Mouse (Mus musculus) kidney, postnatal 25 days (tissue): ENCODE measurements around the gene Ctrl.

Source experiments
- DNase-seq, 2 experiments: peaks; one replicate each; pipeline ENCODE4 v3.0.0; 2021; ENCODE audit warnings: mixed read lengths in 2 of 2

Gene Ctrl

GRCm38 (mm10) chr8:105933762-105934161 lies at the start of gene Ctrl:
Gene Ctrl, minus strand, starts transcription at chr8:105933862.
- no peak for DNase-seq

DNA sequence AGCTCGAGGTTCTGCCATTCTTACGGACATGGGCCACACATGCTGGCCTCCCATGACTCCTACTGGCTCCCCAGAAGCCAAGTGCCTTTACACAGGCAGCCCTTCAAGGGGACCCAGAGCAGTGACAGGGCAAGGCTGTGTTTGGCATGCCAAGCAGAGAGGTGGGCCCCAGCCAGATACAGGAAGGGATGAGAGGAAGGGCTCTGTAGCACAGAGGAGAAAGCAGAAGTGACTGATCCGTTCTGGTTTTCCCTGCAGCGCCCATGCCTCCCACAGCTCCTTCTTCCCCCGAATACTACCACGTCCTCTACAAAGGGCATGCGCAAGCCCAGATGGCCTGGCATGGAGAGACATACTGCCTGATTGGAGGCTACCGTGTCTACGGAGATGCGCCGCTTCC lies 49.7 kb upstream of the Ctrl start:
- peak in 1 of 2 experiments; percentile 10 for DNase-seq

- DNase-seq = no peak
These were observed 47.5 kb upstream of the Ctrl start for GRCm38 (mm10) chr8:105981146-105981545.

- peak in 1 of 2 experiments; percentile 33 for DNase-seq
These were observed 45.7 kb upstream of the Ctrl start, which contains the start of gene Dpep3 for GRCm38 (mm10) chr8:105979325-105979724. Gene Dpep3, minus strand, starts transcription at chr8:105979429.

GRCm38 (mm10) chr8:105975363-105975762 lies 41.7 kb upstream of the Ctrl start:
- no peak for DNase-seq

DNA sequence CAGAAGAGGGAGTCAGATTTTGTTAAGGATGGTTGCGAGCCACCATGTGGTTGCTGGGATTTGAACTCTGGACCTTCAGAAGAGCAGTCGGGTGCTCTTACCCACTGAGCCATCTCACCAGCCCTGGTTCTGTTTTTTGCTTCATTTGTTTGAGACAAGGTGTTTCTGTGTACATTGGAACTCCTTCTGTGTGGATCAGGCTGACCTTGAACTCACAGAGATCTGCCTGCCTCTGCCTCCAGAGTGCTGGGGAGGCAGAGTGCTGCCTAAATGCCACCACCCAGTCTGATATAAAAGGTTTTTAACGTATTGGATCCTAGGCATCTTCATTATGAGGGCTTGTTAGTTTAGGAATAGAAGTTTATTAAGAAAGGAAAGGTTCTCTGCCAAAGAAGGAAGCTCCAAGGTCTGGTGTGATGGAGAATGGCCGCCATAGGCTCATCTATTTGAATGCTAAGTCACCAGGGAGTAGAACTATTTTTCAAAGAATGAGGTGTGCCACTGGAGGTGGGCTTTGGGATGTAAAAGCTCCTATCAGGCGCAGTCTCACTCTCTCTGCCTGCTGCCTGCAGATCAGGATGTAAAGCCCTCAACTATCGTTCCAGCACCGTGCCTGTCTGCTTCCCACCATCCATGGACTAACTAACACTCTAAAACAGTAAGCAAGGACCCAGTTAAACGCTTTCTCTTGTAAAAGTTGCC lies 37.5 kb upstream of the Ctrl start:
- no peak for DNase-seq

GRCm38 (mm10) chr8:105969367-105969766 lies 35.7 kb upstream of the Ctrl start:
- no peak for DNase-seq

DNA sequence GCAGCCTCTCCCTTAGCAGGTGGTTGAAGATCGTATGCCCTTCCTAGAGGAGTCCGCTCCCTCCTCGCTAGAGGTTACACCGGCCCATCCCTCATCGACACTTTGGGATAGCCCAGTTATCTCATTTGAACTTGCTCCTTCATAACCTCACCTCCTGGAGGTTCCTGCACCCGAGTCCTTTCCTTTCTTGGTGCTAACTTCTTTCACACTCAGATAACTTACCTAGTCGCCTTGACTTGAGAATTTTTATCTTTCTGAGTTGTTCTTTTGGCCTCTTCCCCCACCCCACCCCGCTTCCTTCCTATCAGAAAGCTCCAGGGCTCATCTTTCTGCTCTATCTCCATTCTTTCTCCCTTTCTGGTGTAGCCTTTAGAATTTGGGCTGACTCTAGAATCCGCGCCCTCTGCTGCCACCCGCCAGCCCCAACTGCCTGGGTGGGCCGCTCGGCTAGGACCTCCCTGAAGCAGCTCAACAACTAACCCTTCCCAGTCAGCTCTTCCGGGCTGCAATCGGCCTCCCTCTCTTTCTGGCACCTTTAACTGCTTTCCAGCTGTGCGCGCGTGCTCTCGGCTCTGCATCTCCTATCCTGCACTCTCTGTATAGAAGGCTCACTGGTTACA lies 33.1 kb upstream of the Ctrl start:
- no peak for DNase-seq

- peak; percentile 75 to 89 for DNase-seq
These were observed 32.3 kb upstream of the Ctrl start, which contains the start of gene Slc12a4 for GRCm38 (mm10) chr8:105965905-105966341. Gene Slc12a4, minus strand, starts transcription at chr8:105966097.

GRCm38 (mm10) chr8:105965266-105965904 lies 31.7 kb upstream of the Ctrl start:
- peak; percentile 39 to 69 for DNase-seq

- no peak for DNase-seq
These were observed 31.0 kb upstream of the Ctrl start for GRCm38 (mm10) chr8:105964506-105965265.

DNA sequence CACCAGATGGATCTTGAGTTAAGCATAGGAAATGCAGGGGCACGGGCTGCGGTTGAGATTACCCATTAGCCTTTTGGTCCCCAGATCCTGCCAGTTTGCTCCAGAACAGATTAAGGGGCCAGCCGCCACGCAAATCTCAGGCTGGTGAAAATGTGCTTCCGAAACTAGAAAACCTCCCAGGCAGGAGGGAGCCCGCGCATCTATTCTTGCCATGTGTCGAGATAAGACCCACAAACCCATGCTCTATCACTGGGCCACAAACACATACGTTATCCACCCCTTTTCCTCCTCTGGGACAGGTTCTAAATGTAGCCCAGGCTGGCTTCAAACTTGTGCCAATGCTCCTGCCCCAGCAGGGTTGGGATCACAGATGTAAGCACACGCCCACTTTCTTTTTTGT lies 27.9 kb upstream of the Ctrl start:
- no peak for DNase-seq

DNA sequence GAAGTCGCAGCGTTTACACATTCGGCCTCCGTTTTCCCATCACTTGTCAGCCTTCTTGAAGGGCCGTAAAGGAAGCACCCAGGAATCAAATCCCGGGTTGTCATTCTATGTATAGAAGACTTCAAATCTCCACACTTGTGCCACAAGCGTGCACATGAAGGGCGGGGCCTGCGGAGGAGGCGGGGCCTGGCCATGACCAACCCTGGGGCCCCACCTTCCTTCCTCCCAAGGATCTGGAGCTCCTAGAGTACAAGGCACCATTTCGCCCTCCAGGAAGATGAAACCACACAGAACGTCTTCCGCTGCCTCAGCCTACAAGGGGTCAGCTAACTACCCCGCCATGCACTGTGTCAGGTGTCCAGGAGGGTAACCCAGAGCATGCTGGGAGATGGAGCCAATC lies 27.4 kb upstream of the Ctrl start:
- no peak for DNase-seq

DNA sequence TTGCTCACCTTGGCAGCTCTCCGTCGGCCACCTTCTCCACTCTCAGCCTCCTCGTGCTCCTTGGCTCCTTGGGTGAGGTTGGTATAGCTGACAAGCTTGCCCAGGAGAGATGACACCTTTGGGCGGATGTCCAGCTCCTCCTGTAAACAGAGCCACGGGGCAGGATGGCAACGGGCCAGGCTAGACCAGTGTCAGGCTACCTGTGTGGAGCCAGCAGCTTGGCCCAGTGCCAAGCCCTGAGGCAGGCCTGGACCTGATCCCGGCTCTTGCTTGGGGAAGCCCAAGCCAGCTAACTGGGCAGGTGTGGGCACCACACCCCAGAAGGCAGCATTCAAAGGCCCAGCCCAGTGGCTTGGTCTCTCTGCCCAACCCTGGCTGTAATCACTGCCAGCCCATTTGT lies 25.7 kb upstream of the Ctrl start:
- DNase-seq = peak; percentile 91 to 93

- peak; percentile 71 to 86 for DNase-seq
These were observed 24.2 kb upstream of the Ctrl start for GRCm38 (mm10) chr8:105957813-105958212.

- no peak for DNase-seq
These were observed 22.9 kb upstream of the Ctrl start for GRCm38 (mm10) chr8:105956556-105956955.

- DNase-seq = peak; percentile 50 to 71
These were observed 17.5 kb upstream of the Ctrl start for GRCm38 (mm10) chr8:105951057-105951659.

- DNase-seq = peak; percentile 65 to 66
These were observed 15.7 kb upstream of the Ctrl start for GRCm38 (mm10) chr8:105949350-105949749.

DNA sequence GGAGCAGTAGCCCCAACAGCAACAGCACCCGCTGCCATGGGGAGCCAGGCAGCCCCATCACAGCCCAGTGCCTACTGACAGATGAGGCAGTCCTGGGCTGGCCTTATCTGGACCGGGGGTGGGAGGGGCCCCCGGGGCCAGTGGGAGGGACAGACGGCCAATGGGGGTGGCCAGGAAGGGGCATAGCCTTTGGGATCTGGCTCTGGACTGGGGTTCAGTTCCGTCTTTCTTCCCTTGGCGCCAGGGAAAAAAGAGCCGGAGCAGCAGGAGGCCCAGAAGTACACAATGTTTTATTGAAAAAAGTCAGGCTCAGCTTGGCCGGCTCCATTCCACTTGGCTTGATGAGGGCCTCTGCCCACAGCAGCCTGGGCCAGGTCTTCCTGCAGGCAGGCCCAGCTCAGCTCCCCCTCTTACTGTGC lies 9.7 kb upstream of the Ctrl start, which contains the start of gene Lcat:
TSS of gene Lcat (minus strand) at position 62 of the 419 bp plus-strand sequence.
- DNase-seq = peak in 1 of 2 experiments; percentile 33

DNA sequence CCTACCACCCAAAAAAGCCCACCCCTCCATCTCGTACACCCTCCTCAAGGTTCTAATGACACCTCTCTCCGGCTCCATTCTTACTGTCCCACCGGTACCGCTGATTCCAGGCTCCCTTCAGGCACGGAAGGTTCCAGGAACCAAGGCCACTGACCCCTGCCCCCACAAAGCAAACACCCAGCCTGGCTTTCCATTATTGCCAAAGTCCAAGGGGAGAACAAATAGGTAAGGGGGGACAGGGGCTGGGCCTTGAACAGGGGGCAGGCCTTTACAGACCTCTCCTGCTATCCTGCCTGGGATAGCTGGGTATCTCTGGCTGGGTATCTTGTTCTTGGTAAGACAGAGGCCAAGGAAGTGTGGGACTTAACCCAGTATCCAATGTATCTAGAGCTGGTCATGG lies 8.9 kb upstream of the Ctrl start:
- no peak for DNase-seq

DNA sequence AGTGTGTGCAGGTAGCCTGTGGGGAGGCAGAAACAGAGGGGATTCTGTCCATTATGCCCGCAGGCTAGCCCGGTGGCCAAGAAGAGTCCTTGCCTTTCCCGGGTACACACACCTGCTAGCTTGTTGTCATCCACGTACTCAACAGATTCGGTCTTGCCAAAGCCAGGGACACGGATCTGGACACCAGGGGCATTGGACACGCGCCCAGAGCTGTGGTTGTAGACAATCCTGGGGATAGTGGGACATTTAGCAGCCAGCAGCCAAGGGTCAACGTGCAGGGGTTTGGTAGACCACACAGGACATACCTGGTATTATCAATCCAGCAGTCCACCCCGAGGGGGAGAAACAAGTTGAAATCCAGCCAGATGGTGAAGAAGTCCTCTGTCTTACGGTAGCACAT lies 8.4 kb upstream of the Ctrl start:
- no peak for DNase-seq

- peak in 1 of 2 experiments; percentile 35 for DNase-seq
These were observed 4.6 kb upstream of the Ctrl start, which contains the start of gene Psmb10 for GRCm38 (mm10) chr8:105938306-105938669. Gene Psmb10, minus strand, starts transcription at chr8:105938444.
